Mouse (Mus musculus) retina, postnatal 7 days (tissue): Measurements from ENCODE around the gene Ap2a1.

ENCODE experiments used
- DNase-seq: peaks from one replicate; pipeline ENCODE4 v3.0.0-alpha.2; 2012; ENCODE audit warnings: low read depth, low spot score

Ap2a1 gene

GRCm38 (mm10) chr7:44850789-44851624 is 78.3 kb downstream of the Ap2a1 start:
- no peak for DNase-seq
